ENCODE assay signal across 8 mouse cellular contexts in the genomic region with DNA sequence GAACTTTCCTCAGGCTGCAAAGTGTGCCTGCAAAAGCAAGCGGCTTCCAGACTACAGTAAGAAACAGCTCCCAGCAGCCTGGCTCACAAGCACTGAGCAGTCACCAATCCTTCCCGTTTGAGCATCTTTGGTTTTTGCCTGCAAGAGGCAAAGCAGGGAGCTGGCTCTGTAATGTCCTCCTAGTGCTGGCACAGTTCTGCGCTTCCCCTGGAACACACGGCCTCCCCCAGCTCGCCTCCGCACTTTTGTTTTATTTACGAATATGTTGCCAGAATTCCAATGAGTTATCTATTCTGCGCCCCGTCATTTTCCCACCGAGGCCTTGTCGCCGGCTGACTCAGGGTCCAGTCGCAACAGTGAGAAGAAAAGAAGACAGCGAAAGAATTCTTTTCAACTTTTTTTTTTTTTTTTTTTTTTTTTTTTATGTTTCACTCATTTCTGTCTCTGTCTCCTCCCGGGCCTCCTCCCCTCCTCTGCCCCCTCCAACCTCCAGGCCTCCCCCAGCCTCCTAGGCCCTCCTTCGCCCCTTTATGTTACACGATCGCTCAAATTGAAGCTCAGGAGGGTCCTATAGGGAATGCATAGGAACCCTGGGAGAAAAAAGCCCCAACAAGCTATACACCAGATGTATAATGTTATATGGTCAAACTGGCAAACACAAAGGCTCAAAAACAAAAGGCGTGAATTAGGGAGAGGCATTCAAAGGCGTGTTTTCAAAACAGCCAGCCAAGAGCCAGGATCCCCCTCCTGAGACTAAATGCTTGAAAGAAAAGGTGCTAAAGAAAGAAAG. TPM values are rescaled to one million over a fixed set of nuclear protein-coding genes. Genes with fewer than 3 reads are reported as not detected.
DNase-seq lines count a peak whose midpoint lies in the region; ATAC-seq and TF ChIP-seq lines count a peak whose summit lies in the region.
"Had no signal": no experiment of that assay in that cellular context is flagged by ENCODE, and none has a peak within 500 bp of the region (broad histone marks: within the 10 kb centered on the region; RNA-seq: fewer than 3 reads in every experiment).

No protein-coding gene starts in this region.

- peak overlapping the region; percentile 12; the same call in 1 of the 2 replicates for H3K4me2 ChIP-seq in heart, embryonic 11.5 days
- no peak overlapping the region for H3K4me2 ChIP-seq in liver, embryonic 11.5 days
- H3K4me2 ChIP-seq in neural tube, embryonic 14.5 days (ENCODE audit: low read depth, low read length) = peak overlapping the region; percentile 22

- H3K4me3 ChIP-seq in heart, embryonic 11.5 days (ENCODE audit: low read depth, low read length) = no peak overlapping the region
- H3K4me3 ChIP-seq in liver, embryonic 11.5 days (ENCODE audit: low read depth, low read length) = no peak overlapping the region
- H3K4me3 ChIP-seq in neural tube, embryonic 14.5 days (ENCODE audit: low read depth, low read length) = no peak overlapping the region
- no peak overlapping the region for H3K4me3 ChIP-seq in thymus, adult 2 months (ENCODE audit: control insufficient read depth, insufficient read depth, low read length)

- H3K36me3 ChIP-seq in heart, embryonic 11.5 days (ENCODE audit: control insufficient read depth, insufficient read depth, low read length) = no peaks in the 10 kb centered on the region
- H3K36me3 ChIP-seq in liver, embryonic 11.5 days (ENCODE audit: control insufficient read depth, insufficient read depth, low read length) = no peaks in the 10 kb centered on the region
- no peaks in the 10 kb centered on the region for H3K36me3 ChIP-seq in neural tube, embryonic 14.5 days (ENCODE audit: control insufficient read depth, insufficient read depth, low read length)
- no peaks in the 10 kb centered on the region for H3K36me3 ChIP-seq in thymus, adult 2 months (ENCODE audit: control insufficient read depth, insufficient read depth, low read length)

- DNase-seq in ZHBTc4 (ENCODE audit: low read depth, low spot score) = peak; percentile 7
- peak; percentile 74 for DNase-seq in embryo, embryonic 10 days (ENCODE audit: low spot score)
- peak; percentile 52 to 58 for DNase-seq in kidney, postnatal 25 days
- no peak for DNase-seq in liver, embryonic 11.5 days (ENCODE audit: low spot score)
- DNase-seq in thymus, adult 2 months = no peak

- no peak overlapping the region for H3K9ac ChIP-seq in heart, embryonic 11.5 days (ENCODE audit: low read depth, low read length)
- H3K9ac ChIP-seq in liver, embryonic 11.5 days (ENCODE audit: low read depth, low read length) = no peak overlapping the region
- H3K9ac ChIP-seq in neural tube, embryonic 14.5 days (replicated peaks; ENCODE audit: low read depth, low read length) = no peak overlapping the region

- WGBS in heart, embryonic 11.5 days (ENCODE audit: insufficient replicate concordance) = 31% methylated on average over 20 of the region's 20 CpGs
- 58% methylated on average over 20 of the region's 20 CpGs for WGBS in liver, embryonic 11.5 days
- 9% methylated on average over 20 of the region's 20 CpGs for WGBS in neural tube, embryonic 14.5 days
- 93% methylated on average over 20 of the region's 20 CpGs for WGBS in thymus, adult 2 months

- no peaks in the 10 kb centered on the region for H3K9me3 ChIP-seq in heart, embryonic 11.5 days (replicated peaks; ENCODE audit: control insufficient read depth, low read length)
- no peaks in the 10 kb centered on the region for H3K9me3 ChIP-seq in liver, embryonic 11.5 days (ENCODE audit: control insufficient read depth, low read length)
- H3K9me3 ChIP-seq in neural tube, embryonic 14.5 days (ENCODE audit: control insufficient read depth, low read length) = no peaks in the 10 kb centered on the region

- TF ChIP-seq CTCF in thymus, adult 2 months (IDR thresholded peaks at IDR 0.05; ENCODE audit: borderline replicate concordance, control insufficient read depth, extremely low read depth, insufficient read depth, low read length, poor library complexity) = no peak

- no peak overlapping the region for H3K27ac ChIP-seq in heart, embryonic 11.5 days (ENCODE audit: low read depth, low read length)
- peak overlapping the region; percentile 2; the same call in 1 of the 2 replicates for H3K27ac ChIP-seq in liver, embryonic 11.5 days (ENCODE audit: low read depth, low read length)
- H3K27ac ChIP-seq in neural tube, embryonic 14.5 days (ENCODE audit: low read depth, low read length) = peak overlapping the region; percentile 60; the same call in 1 of the 2 replicates
- no peak overlapping the region for H3K27ac ChIP-seq in thymus, adult 2 months (ENCODE audit: control insufficient read depth, insufficient read depth, low read length)

- no peak; the same call in 1 of the 2 replicates for ATAC-seq in heart, embryonic 11.5 days (replicated peaks; ENCODE audit: insufficient number of reproducible peaks, low FRiP score, low TSS enrichment)
- no peak for ATAC-seq in liver, embryonic 11.5 days (replicated peaks; ENCODE audit: low FRiP score)
- ATAC-seq in neural tube, embryonic 14.5 days (ENCODE audit: low read depth) = peak; percentile 78; the same call in 1 of the 2 replicates

- H3K4me1 ChIP-seq in heart, embryonic 11.5 days (ENCODE audit: control insufficient read depth, insufficient read depth, low read length) = peaks cover 23% of the 10 kb centered on the region
- peaks cover 28% of the 10 kb centered on the region for H3K4me1 ChIP-seq in liver, embryonic 11.5 days (replicated peaks; ENCODE audit: control insufficient read depth, insufficient read depth, low read length)
- 0 out of 2 replicates have a peak, but pooled peaks cover 7% of the 10 kb centered on the region for H3K4me1 ChIP-seq in neural tube, embryonic 14.5 days (ENCODE audit: control insufficient read depth, insufficient read depth, low read length)
- H3K4me1 ChIP-seq in thymus, adult 2 months (replicated peaks; ENCODE audit: control insufficient read depth, insufficient read depth, low read length) = no peaks in the 10 kb centered on the region

- no peaks in the 10 kb centered on the region for H3K27me3 ChIP-seq in heart, embryonic 11.5 days (ENCODE audit: control insufficient read depth, insufficient read depth, low read length)
- H3K27me3 ChIP-seq in liver, embryonic 11.5 days (replicated peaks; ENCODE audit: control insufficient read depth, insufficient read depth, low read length) = no peaks in the 10 kb centered on the region
- no peaks in the 10 kb centered on the region for H3K27me3 ChIP-seq in neural tube, embryonic 14.5 days (ENCODE audit: control insufficient read depth, insufficient read depth, low read length)
- H3K27me3 ChIP-seq in thymus, adult 2 months (ENCODE audit: control insufficient read depth, insufficient read depth, low read length) = no peaks in the 10 kb centered on the region

- TF ChIP-seq POLR2A in thymus, adult 2 months (IDR thresholded peaks at IDR 0.05; ENCODE audit: control insufficient read depth, extremely low read depth, insufficient read depth, low read length, poor library complexity) = no peak

RNA-seq across cellular contexts. Expression of gene Gm10295, which starts 32.3 kb away (rescaled TPM):
- not detected in 2 replicates for polyA plus RNA-seq in heart, embryonic 11.5 days (2014; fragmentation: Nextera tagmentation; extraction: Ambion mirVana)
- not detected in 2 replicates for polyA plus RNA-seq in liver, embryonic 11.5 days (2014; fragmentation: Nextera tagmentation; extraction: Ambion mirVana)
- not detected in 2 replicates for polyA plus RNA-seq in neural tube, embryonic 14.5 days (2014; fragmentation: Nextera tagmentation; extraction: Ambion mirVana)
- not detected in 2 replicates for polyA plus RNA-seq in thymus, adult 2 months (2012; rRNA removed)
- polyA plus RNA-seq: large intestine, adult 2 months had no signal

Comparison
In these comparisons a context has a peak if more than half of its experiments do, and no peak if none do; other contexts are left out.
1. DNase-seq: peak in ZHBTc4 (single experiment), embryo, embryonic 10 days (single experiment) and kidney, postnatal 25 days (2 of 2); none in liver, embryonic 11.5 days (single experiment) and thymus, adult 2 months (single experiment).
2. H3K27ac ChIP-seq: peak in liver, embryonic 11.5 days (single experiment) and neural tube, embryonic 14.5 days (single experiment); none in heart, embryonic 11.5 days (single experiment) and thymus, adult 2 months (single experiment).